Mouse (Mus musculus): ENCODE measurements at regions not wholly inside any gene's neighbourhood (a gene's known extent, or its start where the extent isn't known, plus 50 kb on each side); places are given as distances from the start of the nearest gene placed in this dataset.
"Not testable (repeated sequence)": the region's sequence is repeated elsewhere in the genome, so short reads cannot be mapped to it uniquely, and the experiment has no call there.

DNA sequence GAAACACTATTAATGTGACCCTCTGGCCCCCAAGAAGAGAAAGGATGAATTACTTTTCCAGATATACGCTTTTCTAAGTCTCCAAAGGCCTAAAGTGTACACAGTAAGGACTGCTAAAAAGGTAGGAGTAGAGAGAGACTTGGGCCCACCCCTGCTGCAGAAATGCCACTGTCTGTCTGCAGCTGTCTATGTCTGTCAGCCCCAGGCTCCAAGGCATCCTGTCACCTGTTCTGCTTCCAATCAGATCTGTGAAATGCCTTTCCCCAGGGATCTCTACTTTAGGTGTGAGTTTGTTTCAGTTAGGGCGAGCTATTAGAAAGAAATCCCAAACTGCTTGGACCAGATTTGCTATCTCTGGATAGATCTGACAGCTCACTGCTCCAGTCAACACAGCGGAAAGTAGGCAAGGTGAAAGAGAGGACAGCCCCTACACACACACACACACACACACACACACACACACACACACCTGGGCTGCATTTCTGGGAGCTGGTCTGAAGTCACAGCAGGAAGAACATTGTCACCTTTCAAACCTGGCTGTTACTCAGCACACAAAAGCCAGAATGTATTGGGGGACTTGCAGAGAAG, 343.9 kb downstream of the Adam3 start:
- H3K9me3 ChIP-seq (replicated peaks; ENCODE audit: insufficient read depth, low read length) = no peaks in the 10 kb centered on the region
- no peak overlapping the region for H3K9ac ChIP-seq (ENCODE audit: control insufficient read depth, low read depth, low read length, poor library complexity, severe bottlenecking)
- no peaks in the 10 kb centered on the region for H3K36me3 ChIP-seq (ENCODE audit: control insufficient read depth in 1 of 2, insufficient read depth in 2 of 2, low read length in 2 of 2)
- H3K27me3 ChIP-seq (ENCODE audit: control insufficient read depth in 1 of 2, insufficient read depth in 2 of 2, low read length in 2 of 2) = no peaks in the 10 kb centered on the region
- H3K4me3 ChIP-seq (ENCODE audit: control insufficient read depth in 1 of 2, insufficient read depth in 1 of 2, low read depth in 2 of 2, low read length in 2 of 2) = no peak overlapping the region
- H3K27ac ChIP-seq (ENCODE audit: control insufficient read depth, low read depth, low read length) = no peak overlapping the region
- H3K79me2 ChIP-seq (ENCODE audit: control insufficient read depth, insufficient read depth, low read length, poor library complexity) = no peaks in the 10 kb centered on the region
- H3K4me1 ChIP-seq (ENCODE audit: control insufficient read depth in 1 of 2, insufficient read depth in 2 of 2, low read length in 2 of 2) = no peaks in the 10 kb centered on the region
- TF ChIP-seq USF2 (IDR thresholded peaks at IDR 0.05; ENCODE audit: borderline replicate concordance in 1 of 2, insufficient read depth in 1 of 2, low read depth in 1 of 2, low read length in 2 of 2) (no peak), SIN3A (IDR thresholded peaks at IDR 0.05; ENCODE audit: low read length) (no peak), ZC3H11A (IDR thresholded peaks at IDR 0.05; ENCODE audit: low read depth, low read length) (no peak), CHD1 (IDR thresholded peaks at IDR 0.05; ENCODE audit: low read depth, low read length) (no peak), MAFK (IDR thresholded peaks at IDR 0.05; ENCODE audit: borderline replicate concordance, low read depth, low read length) (no peak), POLR2AphosphoS5 (IDR thresholded peaks at IDR 0.05; ENCODE audit: borderline replicate concordance, low read depth, low read length) (no peak), NELFE (IDR thresholded peaks at IDR 0.05; ENCODE audit: low read depth, low read length) (no peak), JUND (IDR thresholded peaks at IDR 0.05; ENCODE audit: low read depth, low read length) (no peak), POLR2A (IDR thresholded peaks at IDR 0.05; ENCODE audit: control insufficient read depth in 1 of 2, insufficient read depth in 1 of 2, low read depth in 1 of 2, low read length in 2 of 2, poor library complexity in 1 of 2) (no peak), TCF12 (IDR thresholded peaks at IDR 0.05; ENCODE audit: low read depth, low read length) (no peak), KAT2A (conservative IDR thresholded peaks at IDR 0.05; ENCODE audit: low read depth, low read length) (no peak), ZKSCAN1 (IDR thresholded peaks at IDR 0.05; ENCODE audit: low read depth, low read length) (no peak), RAD21 (IDR thresholded peaks at IDR 0.05; ENCODE audit: low read depth, low read length) (no peak)
- no peak for DNase-seq (ENCODE audit: low read depth, low spot score)

DNA sequence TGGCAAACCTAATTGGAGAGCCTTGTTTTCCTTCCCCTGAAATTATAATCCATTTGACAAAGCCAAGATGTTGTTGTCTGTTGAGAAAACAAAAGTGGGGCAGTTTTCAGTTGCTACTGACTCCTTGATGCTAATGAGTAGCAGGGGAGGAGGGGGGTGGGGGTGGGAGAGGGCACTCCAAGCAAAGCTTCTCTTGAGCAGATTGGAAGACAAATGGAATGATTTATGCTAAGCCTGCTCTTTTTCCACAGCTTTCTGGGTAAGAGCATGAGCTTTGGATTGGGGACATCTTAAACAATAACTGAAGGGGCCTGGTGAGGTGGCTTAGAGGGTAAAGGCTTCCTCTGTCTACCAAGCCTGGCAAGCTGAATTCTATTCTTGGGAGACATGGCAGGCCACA, 347.6 kb downstream of the Adam3 start:
- Histone ChIP-seq H3K27ac (ENCODE audit: control insufficient read depth, low read depth, low read length) (no peak overlapping the region), H3K79me2 (ENCODE audit: control insufficient read depth, insufficient read depth, low read length, poor library complexity) (no peaks in the 10 kb centered on the region), H3K4me3 (ENCODE audit: control insufficient read depth in 1 of 2, insufficient read depth in 1 of 2, low read depth in 2 of 2, low read length in 2 of 2) (no peak overlapping the region), H3K27me3 (ENCODE audit: control insufficient read depth in 1 of 2, insufficient read depth in 2 of 2, low read length in 2 of 2) (no peaks in the 10 kb centered on the region), H3K36me3 (ENCODE audit: control insufficient read depth in 1 of 2, insufficient read depth in 2 of 2, low read length in 2 of 2) (no peaks in the 10 kb centered on the region), H3K9ac (ENCODE audit: control insufficient read depth, low read depth, low read length, poor library complexity, severe bottlenecking) (no peak overlapping the region), H3K4me1 (ENCODE audit: control insufficient read depth in 1 of 2, insufficient read depth in 2 of 2, low read length in 2 of 2) (no peaks in the 10 kb centered on the region), H3K9me3 (replicated peaks; ENCODE audit: insufficient read depth, low read length) (no peaks in the 10 kb centered on the region)
- TF ChIP-seq KAT2A (conservative IDR thresholded peaks at IDR 0.05; ENCODE audit: low read depth, low read length) = no peak
- TF ChIP-seq CHD1 (IDR thresholded peaks at IDR 0.05; ENCODE audit: low read depth, low read length) = no peak
- TF ChIP-seq MXI1 (IDR thresholded peaks at IDR 0.05; ENCODE audit: low read depth, low read length) = no peak
- no peak for TF ChIP-seq USF1 (IDR thresholded peaks at IDR 0.05; ENCODE audit: low read depth, low read length)
- no peak for TF ChIP-seq ELF1 (IDR thresholded peaks at IDR 0.05; ENCODE audit: low read depth, low read length)
- TF ChIP-seq ZKSCAN1 (IDR thresholded peaks at IDR 0.05; ENCODE audit: low read depth, low read length) = no peak
- no peak for TF ChIP-seq SMC3 (IDR thresholded peaks at IDR 0.05; ENCODE audit: low read depth, low read length)
- no peak for TF ChIP-seq ZNF384 (IDR thresholded peaks at IDR 0.05; ENCODE audit: low read depth, low read length)
- no peak for TF ChIP-seq TBP (IDR thresholded peaks at IDR 0.05; ENCODE audit: low read depth, low read length)
- DNase-seq (ENCODE audit: low read depth, low spot score) = no peak

DNA sequence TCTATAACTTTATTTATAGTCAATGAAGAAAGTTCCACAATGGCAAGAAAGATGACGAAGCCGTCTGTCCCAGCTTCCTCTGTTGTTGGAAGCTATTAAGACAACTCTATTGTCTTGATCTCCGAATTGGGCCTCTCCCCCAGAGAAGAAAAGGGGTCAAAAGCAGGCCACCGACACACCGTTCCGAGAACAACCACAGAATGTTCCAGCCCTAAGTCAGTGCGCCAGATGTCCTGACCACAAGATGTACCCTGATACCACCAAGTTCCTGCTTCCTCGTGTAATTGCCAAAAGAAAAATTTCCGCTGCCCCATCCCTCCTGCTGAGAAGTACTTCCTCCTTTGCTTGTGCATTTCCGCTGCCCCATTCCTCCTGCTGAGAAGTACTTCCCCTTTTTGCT, 348.8 kb downstream of the Adam3 start:
- H3K4me1 ChIP-seq (ENCODE audit: control insufficient read depth in 1 of 2, insufficient read depth in 2 of 2, low read length in 2 of 2); H3K79me2 ChIP-seq (ENCODE audit: control insufficient read depth, insufficient read depth, low read length, poor library complexity); H3K36me3 ChIP-seq (ENCODE audit: control insufficient read depth in 1 of 2, insufficient read depth in 2 of 2, low read length in 2 of 2); DNase-seq (ENCODE audit: low read depth, low spot score); H3K27me3 ChIP-seq (ENCODE audit: control insufficient read depth in 1 of 2, insufficient read depth in 2 of 2, low read length in 2 of 2); H3K9ac ChIP-seq (ENCODE audit: control insufficient read depth, low read depth, low read length, poor library complexity, severe bottlenecking); H3K27ac ChIP-seq (ENCODE audit: control insufficient read depth, low read depth, low read length); H3K9me3 ChIP-seq (replicated peaks; ENCODE audit: insufficient read depth, low read length); H3K4me3 ChIP-seq (ENCODE audit: control insufficient read depth in 1 of 2, insufficient read depth in 1 of 2, low read depth in 2 of 2, low read length in 2 of 2): not testable (repeated sequence)
